Mouse (Mus musculus): ENCODE data around the gene Osgep. TPM values are rescaled to one million over a fixed set of nuclear protein-coding genes. Genes with fewer than 3 reads are reported as not detected.
"Not testable (repeated sequence)": the region's sequence is repeated elsewhere in the genome, so short reads cannot be mapped to it uniquely, and the experiment has no call there.

Osgep gene
- polyA plus RNA-seq, 1 experiment from 2014 or later: 107 TPM

DNA sequence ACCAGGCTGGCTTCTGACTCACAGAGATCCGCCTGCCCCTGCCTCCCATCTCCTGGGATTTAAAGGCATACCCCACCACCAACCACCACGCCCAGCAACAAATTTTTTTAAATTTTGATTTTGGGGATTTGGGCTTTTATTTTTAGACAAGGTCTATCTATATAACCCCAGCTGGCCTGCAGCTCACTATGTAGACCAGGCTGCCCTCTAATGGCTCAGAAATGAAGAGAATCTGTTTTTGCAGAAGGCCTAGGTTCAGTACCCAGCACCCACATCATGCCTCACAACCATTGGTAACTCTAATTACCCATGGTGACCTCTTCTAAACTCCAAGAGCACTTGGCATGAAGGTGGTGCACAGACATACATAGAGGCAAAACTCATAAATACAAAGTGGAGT lies 53.4 kb downstream of the Osgep start:
- 0 out of 2 replicates have a peak, but pooled peaks cover 5% of the 10 kb centered on the region for H3K4me1 ChIP-seq (replicated peaks; ENCODE audit: control insufficient read depth, insufficient read depth, low read length)
- DNase-seq (ENCODE audit: low spot score) (no peak), ATAC-seq (ENCODE audit: low FRiP score) (no peak)
- H3K4me2 ChIP-seq (replicated peaks): peak overlapping the region; percentile 63
- no peaks in the 10 kb centered on the region for H3K9me3 ChIP-seq (ENCODE audit: control insufficient read depth, low read length)
- H3K9ac ChIP-seq: no peak overlapping the region
- H3K27me3 ChIP-seq (ENCODE audit: control insufficient read depth, insufficient read depth, low read length): no peaks in the 10 kb centered on the region
- H3K27ac ChIP-seq: no peak overlapping the region
- H3K4me3 ChIP-seq (replicated peaks; ENCODE audit: low read length): no peak overlapping the region
- H3K36me3 ChIP-seq (replicated peaks; ENCODE audit: control insufficient read depth, insufficient read depth): no peaks in the 10 kb centered on the region
- 93% methylated on average over 2 of the region's 2 CpGs for WGBS

DNA sequence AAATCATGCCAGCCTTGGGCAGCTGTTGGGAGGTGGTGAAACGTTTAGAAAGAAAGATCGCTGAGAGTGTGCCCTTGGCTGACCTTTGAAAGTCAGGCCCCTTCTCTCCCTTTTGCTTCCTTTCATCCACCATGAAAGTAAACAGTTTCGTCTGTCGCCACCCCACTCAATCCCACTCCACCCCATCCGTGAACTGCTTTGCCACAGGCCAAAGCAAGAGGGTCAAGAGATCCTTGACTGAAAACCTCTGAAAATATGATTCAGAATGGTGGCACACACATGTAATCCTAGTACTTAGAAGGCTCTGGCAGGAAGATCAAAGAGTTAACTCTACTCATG lies 53.9 kb downstream of the Osgep start:
- peak overlapping the region; percentile 60 for H3K9ac ChIP-seq
- peak overlapping the region; percentile 44 for H3K4me3 ChIP-seq (replicated peaks; ENCODE audit: low read length)
- WGBS: 23% methylated on average over 5 of the region's 5 CpGs
- DNase-seq (ENCODE audit: low spot score) (no peak), ATAC-seq (ENCODE audit: low FRiP score) (no peak)
- no peaks in the 10 kb centered on the region for H3K36me3 ChIP-seq (replicated peaks; ENCODE audit: control insufficient read depth, insufficient read depth)
- H3K9me3 ChIP-seq (ENCODE audit: control insufficient read depth, low read length): no peaks in the 10 kb centered on the region
- H3K27ac ChIP-seq: 0 out of 2 replicates have a peak overlapping the region, but pooled peaks have one; percentile 15
- no peaks in the 10 kb centered on the region for H3K27me3 ChIP-seq (ENCODE audit: control insufficient read depth, insufficient read depth, low read length)
- peak overlapping the region; percentile 63 for H3K4me2 ChIP-seq (replicated peaks)
- 0 out of 2 replicates have a peak, but pooled peaks cover 5% of the 10 kb centered on the region for H3K4me1 ChIP-seq (replicated peaks; ENCODE audit: control insufficient read depth, insufficient read depth, low read length)

DNA sequence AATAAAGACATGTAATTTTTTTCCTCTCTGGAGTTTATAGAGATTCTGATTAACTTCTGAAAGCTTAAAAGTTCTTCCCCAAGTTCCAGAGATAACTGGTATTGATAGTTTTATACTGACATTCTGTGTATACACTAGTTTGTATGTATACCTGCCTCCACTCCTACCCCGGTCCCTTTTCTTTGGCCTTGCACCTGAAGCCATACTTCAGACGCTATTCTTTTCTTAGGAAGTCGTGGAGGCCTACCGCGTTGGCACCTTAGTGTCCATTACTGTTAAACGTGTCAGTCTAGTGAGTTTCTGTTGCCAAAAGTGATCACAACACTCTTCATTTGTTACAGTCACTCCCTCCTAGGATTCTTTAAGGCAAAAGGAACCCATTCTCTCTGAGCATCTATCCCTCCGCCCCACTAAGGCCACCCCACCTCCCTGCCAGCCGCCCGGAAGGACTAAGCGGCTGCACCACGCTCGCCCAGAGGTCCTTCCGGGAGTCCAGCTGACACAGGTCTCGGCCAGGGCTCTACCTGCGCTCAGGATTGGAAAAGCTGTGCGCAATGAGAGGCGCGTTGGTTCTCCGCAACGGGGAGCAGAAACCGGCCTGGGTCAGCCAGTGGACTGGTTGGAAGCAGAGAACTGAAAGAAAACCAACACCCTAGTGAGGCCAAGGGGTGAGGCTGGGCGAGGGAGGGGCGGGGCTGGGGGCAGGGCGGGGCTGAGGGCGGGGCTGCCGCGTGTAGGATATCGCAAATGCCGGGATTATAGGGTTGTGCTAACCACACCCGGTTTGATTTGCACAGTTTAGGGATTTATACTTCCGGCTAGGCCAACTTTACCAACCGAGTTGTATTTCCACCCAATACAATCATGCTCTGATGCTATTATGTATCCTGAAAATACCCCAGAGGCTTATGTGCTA lies 54.5 kb downstream of the Osgep start, which contains the start of gene Tep1:
Gene Tep1, minus strand, starts transcription at position 672 of the 916 bp plus-strand sequence.
- DNase-seq (ENCODE audit: low spot score) (peak; percentile 55), ATAC-seq (ENCODE audit: low FRiP score) (peak; percentile 92)
- H3K9ac ChIP-seq: peak within 1 kb of the TSS; percentile 60
- H3K4me1 ChIP-seq (replicated peaks; ENCODE audit: control insufficient read depth, insufficient read depth, low read length): 0 out of 2 replicates have a peak, but pooled peaks cover 5% of the 10 kb centered on the region
- H3K27me3 ChIP-seq (ENCODE audit: control insufficient read depth, insufficient read depth, low read length): no peaks in the 10 kb centered on the region
- H3K27ac ChIP-seq: 0 out of 2 replicates have a peak within 1 kb of the TSS, but pooled peaks have one; percentile 15
- no peaks in the 10 kb centered on the region for H3K9me3 ChIP-seq (ENCODE audit: control insufficient read depth, low read length)
- 6% methylated on average over 32 of the region's 32 CpGs for WGBS
- H3K4me3 ChIP-seq (replicated peaks; ENCODE audit: low read length): peak within 1 kb of the TSS; percentile 44
- H3K36me3 ChIP-seq (replicated peaks; ENCODE audit: control insufficient read depth, insufficient read depth): no peaks in the 10 kb centered on the region
- H3K4me2 ChIP-seq (replicated peaks): peak within 1 kb of the TSS; percentile 63

DNA sequence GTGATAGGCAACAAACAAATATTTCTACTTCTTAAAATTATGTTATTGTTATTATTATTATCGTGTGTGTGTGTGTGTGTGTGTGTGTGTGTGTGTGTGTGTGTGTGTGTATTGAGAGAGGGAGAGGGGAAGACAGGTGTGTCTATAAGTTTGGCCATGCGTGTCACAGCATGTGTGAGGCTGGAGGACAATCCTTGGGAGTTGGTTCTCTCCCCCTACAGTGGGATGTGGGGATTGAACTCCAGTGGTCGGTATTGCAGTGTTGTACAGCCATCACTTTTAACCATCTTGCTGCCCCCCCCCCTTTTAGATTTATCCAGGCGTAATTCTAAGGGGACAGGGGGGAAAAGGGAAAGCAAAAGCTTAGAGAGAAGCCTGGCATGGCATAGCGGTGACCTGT lies 56.0 kb downstream of the Osgep start:
- H3K27ac ChIP-seq: no peak overlapping the region
- H3K4me3 ChIP-seq (replicated peaks; ENCODE audit: low read length): no peak overlapping the region
- no peaks in the 10 kb centered on the region for H3K27me3 ChIP-seq (ENCODE audit: control insufficient read depth, insufficient read depth, low read length)
- no peak for ATAC-seq (ENCODE audit: low FRiP score)
- no peak overlapping the region for H3K4me2 ChIP-seq (replicated peaks)
- no peaks in the 10 kb centered on the region for H3K36me3 ChIP-seq (replicated peaks; ENCODE audit: control insufficient read depth, insufficient read depth)
- no peak overlapping the region for H3K9ac ChIP-seq
- no peak for DNase-seq (ENCODE audit: low spot score)
- no peaks in the 10 kb centered on the region for H3K9me3 ChIP-seq (ENCODE audit: control insufficient read depth, low read length)
- WGBS: 85% methylated on average over 5 of the region's 5 CpGs
- 0 out of 2 replicates have a peak, but pooled peaks cover 5% of the 10 kb centered on the region for H3K4me1 ChIP-seq (replicated peaks; ENCODE audit: control insufficient read depth, insufficient read depth, low read length)

DNA sequence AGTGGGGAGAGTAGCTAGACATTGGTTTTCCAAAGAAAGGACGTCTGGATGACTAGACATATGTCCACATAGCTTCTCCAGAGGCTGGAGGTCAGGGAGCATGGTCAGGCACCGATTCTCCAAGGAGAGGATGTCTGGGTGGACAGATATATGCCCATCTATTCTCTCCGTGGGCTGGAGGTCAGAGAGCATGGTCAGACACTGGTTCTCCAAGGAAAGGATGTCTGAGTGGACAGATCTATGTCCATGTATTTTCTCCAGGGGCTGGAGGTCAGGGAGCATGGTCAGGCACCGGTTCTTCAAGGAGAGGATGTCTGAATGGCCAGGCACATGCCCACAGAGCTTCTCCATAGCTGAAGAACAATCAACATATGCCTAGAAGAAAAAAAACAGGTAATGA lies 56.5 kb downstream of the Osgep start:
- Histone ChIP-seq H3K4me1 (replicated peaks; ENCODE audit: control insufficient read depth, insufficient read depth, low read length) (0 out of 2 replicates have a peak, but pooled peaks cover 5% of the 10 kb centered on the region), H3K36me3 (replicated peaks; ENCODE audit: control insufficient read depth, insufficient read depth) (no peaks in the 10 kb centered on the region), H3K4me2 (replicated peaks) (no peak overlapping the region), H3K4me3 (replicated peaks; ENCODE audit: low read length) (no peak overlapping the region), H3K27ac (no peak overlapping the region), H3K27me3 (ENCODE audit: control insufficient read depth, insufficient read depth, low read length) (no peaks in the 10 kb centered on the region), H3K9ac (no peak overlapping the region), H3K9me3 (ENCODE audit: control insufficient read depth, low read length) (no peaks in the 10 kb centered on the region)
- no peak for DNase-seq (ENCODE audit: low spot score)
- 81% methylated on average over 4 of the region's 4 CpGs for WGBS
- no peak for ATAC-seq (ENCODE audit: low FRiP score)

DNA sequence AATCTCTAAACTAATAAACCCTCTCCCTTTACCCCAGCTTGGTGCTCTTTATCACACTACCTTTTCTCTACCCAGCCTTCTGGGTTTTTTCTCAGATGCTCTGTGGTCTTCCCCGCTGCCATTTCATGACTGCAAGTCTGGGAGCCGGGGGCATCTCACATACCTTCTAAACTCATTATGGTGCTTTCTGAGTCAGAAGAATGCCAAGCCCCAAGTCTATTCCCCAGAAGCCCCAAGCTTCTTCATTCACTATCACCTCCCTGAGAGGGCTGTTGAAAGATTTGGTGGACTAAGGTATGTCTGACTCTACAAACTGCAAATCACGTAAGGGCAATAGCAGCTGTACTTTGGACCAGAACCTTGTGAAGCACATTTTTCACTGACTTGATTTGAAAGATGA lies 57.7 kb downstream of the Osgep start:
- Histone ChIP-seq H3K4me3 (replicated peaks; ENCODE audit: low read length) (no peak overlapping the region), H3K4me1 (replicated peaks; ENCODE audit: control insufficient read depth, insufficient read depth, low read length) (0 out of 2 replicates have a peak, but pooled peaks cover 5% of the 10 kb centered on the region), H3K36me3 (replicated peaks; ENCODE audit: control insufficient read depth, insufficient read depth) (no peaks in the 10 kb centered on the region), H3K4me2 (replicated peaks) (no peak overlapping the region), H3K27me3 (ENCODE audit: control insufficient read depth, insufficient read depth, low read length) (no peaks in the 10 kb centered on the region), H3K27ac (no peak overlapping the region), H3K9me3 (ENCODE audit: control insufficient read depth, low read length) (no peaks in the 10 kb centered on the region), H3K9ac (no peak overlapping the region)
- WGBS: 96% methylated on average over 3 of the region's 3 CpGs
- DNase-seq (ENCODE audit: low spot score) (no peak), ATAC-seq (ENCODE audit: low FRiP score) (no peak)

DNA sequence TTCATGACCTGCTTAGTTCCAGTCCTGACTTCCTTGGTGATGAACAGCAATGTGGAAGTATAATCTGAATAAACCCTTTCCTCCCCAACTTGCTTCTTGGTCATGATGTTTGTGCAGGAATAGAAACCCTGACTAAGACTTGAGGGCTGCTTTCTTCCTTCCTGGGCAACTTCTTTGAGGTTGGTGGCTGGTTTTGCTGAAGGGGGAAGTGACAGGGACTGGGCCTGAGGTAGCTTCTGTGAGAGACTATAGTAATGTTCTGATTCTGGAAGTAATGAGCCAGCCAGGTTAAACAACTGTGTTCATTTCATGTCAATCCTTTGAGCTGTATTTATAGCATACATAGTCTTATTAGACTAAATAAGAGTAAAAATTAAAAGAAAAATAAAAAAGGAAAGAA lies 59.7 kb downstream of the Osgep start:
- ATAC-seq (ENCODE audit: low FRiP score); H3K27me3 ChIP-seq (ENCODE audit: control insufficient read depth, insufficient read depth, low read length); H3K36me3 ChIP-seq (replicated peaks; ENCODE audit: control insufficient read depth, insufficient read depth); H3K4me3 ChIP-seq (replicated peaks; ENCODE audit: low read length); H3K9ac ChIP-seq; H3K4me1 ChIP-seq (replicated peaks; ENCODE audit: control insufficient read depth, insufficient read depth, low read length); DNase-seq (ENCODE audit: low spot score); H3K9me3 ChIP-seq (ENCODE audit: control insufficient read depth, low read length); H3K27ac ChIP-seq; H3K4me2 ChIP-seq (replicated peaks): not testable (repeated sequence)

DNA sequence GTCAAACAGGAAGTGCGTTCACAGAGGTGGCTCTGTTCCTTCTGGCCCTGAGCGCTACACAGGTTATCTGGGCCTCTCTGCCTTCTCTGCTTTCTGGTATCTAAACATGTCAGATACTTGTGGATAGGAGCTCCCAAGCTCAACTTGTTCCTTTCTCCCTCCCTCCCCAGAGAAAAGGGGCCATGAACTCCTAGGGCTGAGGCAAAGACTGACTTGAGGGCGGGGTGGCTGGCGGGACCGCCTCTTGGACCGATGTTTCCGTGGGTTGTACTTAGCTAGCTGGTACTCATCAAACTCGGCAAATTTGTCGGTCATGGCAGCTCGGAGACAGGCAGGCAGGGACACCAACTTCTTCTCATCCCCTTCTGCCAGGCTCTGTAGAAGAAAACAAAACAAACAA lies 62.1 kb downstream of the Osgep start:
- H3K4me1 ChIP-seq (replicated peaks; ENCODE audit: control insufficient read depth, insufficient read depth, low read length): no peaks in the 10 kb centered on the region
- ATAC-seq (ENCODE audit: low FRiP score) (no peak), DNase-seq (ENCODE audit: low spot score) (no peak)
- H3K4me3 ChIP-seq (replicated peaks; ENCODE audit: low read length): no peak overlapping the region
- no peak overlapping the region for H3K9ac ChIP-seq
- H3K9me3 ChIP-seq (ENCODE audit: control insufficient read depth, low read length): no peaks in the 10 kb centered on the region
- no peak overlapping the region for H3K27ac ChIP-seq
- no peak overlapping the region for H3K4me2 ChIP-seq (replicated peaks)
- H3K36me3 ChIP-seq (replicated peaks; ENCODE audit: control insufficient read depth, insufficient read depth): no peaks in the 10 kb centered on the region
- WGBS: 94% methylated on average over 10 of the region's 10 CpGs
- no peaks in the 10 kb centered on the region for H3K27me3 ChIP-seq (ENCODE audit: control insufficient read depth, insufficient read depth, low read length)

Measured in hindbrain, embryonic 14.5 days (tissue).